ENCODE assay signal across 12 mouse cellular contexts in genomic region chr16:11343292-11343815, GRCm38 (mm10). TPM values are rescaled to one million over a fixed set of nuclear protein-coding genes. Genes with fewer than 3 reads are reported as not detected.
DNase-seq lines count a peak whose midpoint lies in the region; ATAC-seq and TF ChIP-seq lines count a peak whose summit lies in the region.
"Had no signal": no experiment of that assay in that cellular context is flagged by ENCODE, and none has a peak within 500 bp of the region (broad histone marks: within the 10 kb centered on the region; RNA-seq: fewer than 3 reads in every experiment).

No protein-coding gene starts in this region.

- H3K4me3 ChIP-seq in left cerebral cortex, adult 2 months: no peak overlapping the region
- no peak overlapping the region for H3K4me3 ChIP-seq in heart, adult 2 months
- no peak overlapping the region for H3K4me3 ChIP-seq in liver, embryonic 14.5 days (ENCODE audit: insufficient read depth in 1 of 2, low read depth in 2 of 2, low read length in 2 of 2)
- no peak overlapping the region for H3K4me3 ChIP-seq in forebrain, embryonic 12.5 days (replicated peaks)

- 36% methylated on average over 4 of the region's 4 CpGs for WGBS in heart, adult 2 months
- WGBS in liver, embryonic 14.5 days (ENCODE audit: insufficient replicate concordance): 40% methylated on average over 4 of the region's 4 CpGs
- WGBS in forebrain, embryonic 12.5 days: 89% methylated on average over 4 of the region's 4 CpGs

- no peaks in the 10 kb centered on the region for H3K27me3 ChIP-seq in heart, adult 2 months (ENCODE audit: control insufficient read depth, insufficient read depth, low read length)
- H3K27me3 ChIP-seq in liver, embryonic 14.5 days (ENCODE audit: control insufficient read depth, insufficient read depth, low read length): no peaks in the 10 kb centered on the region
- H3K27me3 ChIP-seq in forebrain, embryonic 12.5 days: no peaks in the 10 kb centered on the region

- H3K36me3 ChIP-seq in heart, adult 2 months (ENCODE audit: control insufficient read depth, insufficient read depth, low read length): no peaks in the 10 kb centered on the region
- no peaks in the 10 kb centered on the region for H3K36me3 ChIP-seq in liver, embryonic 14.5 days (replicated peaks; ENCODE audit: control insufficient read depth, insufficient read depth, low read depth)
- no peaks in the 10 kb centered on the region for H3K36me3 ChIP-seq in forebrain, embryonic 12.5 days (replicated peaks)

- no peak for TF ChIP-seq EP300 in heart, adult 2 months (IDR thresholded peaks at IDR 0.05; ENCODE audit: insufficient read depth, low read depth, low read length)
- no peak for TF ChIP-seq EP300 in liver, embryonic 14.5 days (IDR thresholded peaks at IDR 0.05; ENCODE audit: low read depth)

- TF ChIP-seq CTCF in left cerebral cortex, adult 2 months (IDR thresholded peaks at IDR 0.05): no peak
- TF ChIP-seq CTCF in heart, adult 2 months (IDR thresholded peaks at IDR 0.05): no peak
- no peak for TF ChIP-seq CTCF in liver, embryonic 14.5 days (IDR thresholded peaks at IDR 0.05; ENCODE audit: low read depth)

- no peak overlapping the region for H3K27ac ChIP-seq in left cerebral cortex, adult 2 months
- H3K27ac ChIP-seq in heart, adult 2 months: peak overlapping the region; percentile 6
- H3K27ac ChIP-seq in liver, embryonic 14.5 days: no peak overlapping the region
- H3K27ac ChIP-seq in forebrain, embryonic 12.5 days: no peak overlapping the region

- H3K9me3 ChIP-seq in liver, embryonic 14.5 days (ENCODE audit: control insufficient read depth, low read length): no peaks in the 10 kb centered on the region
- H3K9me3 ChIP-seq in forebrain, embryonic 12.5 days: no peaks in the 10 kb centered on the region

- H3K4me2 ChIP-seq in liver, embryonic 14.5 days (ENCODE audit: low read depth): no peak overlapping the region
- no peak overlapping the region for H3K4me2 ChIP-seq in forebrain, embryonic 12.5 days

- H3K79me2 ChIP-seq in heart, adult 2 months (replicated peaks; ENCODE audit: control insufficient read depth, insufficient read depth, low read length): no peaks in the 10 kb centered on the region

- peaks cover 10% of the 10 kb centered on the region for H3K4me1 ChIP-seq in heart, adult 2 months (ENCODE audit: control insufficient read depth, insufficient read depth, low read length)
- peaks cover 0 to 2% of the 10 kb centered on the region in 2 experiments; a peak in 1 of 4 replicates for H3K4me1 ChIP-seq in liver, embryonic 14.5 days (replicated peaks; ENCODE audit: control insufficient read depth in 2 of 2, insufficient read depth in 2 of 2, low read length in 1 of 2)
- no peaks in the 10 kb centered on the region for H3K4me1 ChIP-seq in forebrain, embryonic 12.5 days

- peak; percentile 52 for ATAC-seq in liver, embryonic 14.5 days (ENCODE audit: insufficient read depth)
- peak; percentile 66 for ATAC-seq in neutrophil, adult 5-6 weeks (ENCODE audit: extremely low read depth, insufficient number of reproducible peaks, low FRiP score, poor library complexity, severe bottlenecking)
- ATAC-seq in frontal cortex, adult (ENCODE audit: low TSS enrichment): no peak; the same call in 1 of the 2 replicates
- no peak for ATAC-seq in forebrain, embryonic 12.5 days (ENCODE audit: low FRiP score)

- DNase-seq in left cerebral cortex, adult 9 months (ENCODE audit: low spot score in 2 of 2): peak; percentile 14 to 40
- DNase-seq in left cerebral cortex, adult 2 months (ENCODE audit: extremely low spot score in 1 of 2, low spot score in 2 of 2): no peak
- peak; percentile 30 to 52 for DNase-seq in heart, adult 2 months
- no peak for DNase-seq in liver, embryonic 14.5 days (ENCODE audit: low read depth in 3 of 3, low spot score in 3 of 3)
- DNase-seq in frontal cortex, postnatal 25 days (ENCODE audit: low spot score in 2 of 2): no peak
- DNase-seq: cerebellum, postnatal 14 days had no signal

- intact Hi-C loops in left cerebral cortex, adult 2 months (cut with DNase I): no loop called here
- intact Hi-C loops in heart, adult 2 months (cut with DNase I): no loop called here

- TF ChIP-seq POLR2A in heart, adult 2 months (IDR thresholded peaks at IDR 0.05; ENCODE audit: insufficient read depth, low read depth, low read length): no peak

- H3K9ac ChIP-seq in heart, adult 2 months (ENCODE audit: low read depth, low read length): no peak overlapping the region
- no peak overlapping the region for H3K9ac ChIP-seq in liver, embryonic 14.5 days (replicated peaks)
- H3K9ac ChIP-seq in forebrain, embryonic 12.5 days: no peak overlapping the region

RNA-seq across cellular contexts. Expression of gene Snx29, which starts 20.6 kb away (rescaled TPM):
- total RNA-seq in left cerebral cortex, adult 2 months (2021): 10 to 100 TPM; 21.1 to 22.8 TPM
- 1 to 10 TPM; 8.9 to 9.9 TPM for total RNA-seq in heart, adult 2 months (2021)
- polyA plus RNA-seq in heart, adult 2 months (2012; rRNA removed): 2.6 and 4.6 TPM in 2 replicates
- polyA plus RNA-seq in liver, embryonic 14.5 days (2012; rRNA removed): 1.8 and 1.9 TPM in 2 replicates
- polyA plus RNA-seq in liver, embryonic 14.5 days (2014; fragmentation: Nextera tagmentation; extraction: Ambion mirVana): 1.9 and 2.4 TPM in 2 replicates
- 123 and 135 TPM in 2 replicates for total RNA-seq in neutrophil, adult 5-6 weeks (2017)
- 12.8 and 16.4 TPM in 2 replicates for polyA plus RNA-seq in forebrain, embryonic 12.5 days (2016; fragmentation: Nextera tagmentation; extraction: Ambion mirVana)

RNA-seq across cellular contexts. Expression of gene Tnfrsf17, which starts 29.7 kb away (rescaled TPM):
- not detected for total RNA-seq in left cerebral cortex, adult 2 months (2021)
- not detected for total RNA-seq in heart, adult 2 months (2021)
- polyA plus RNA-seq in heart, adult 2 months (2012; rRNA removed): 0.23 and 0.41 TPM in 2 replicates
- polyA plus RNA-seq in liver, embryonic 14.5 days (2012; rRNA removed): not detected in 2 replicates
- not detected in 2 replicates for polyA plus RNA-seq in liver, embryonic 14.5 days (2014; fragmentation: Nextera tagmentation; extraction: Ambion mirVana)
- 1.5 TPM in 1 of 2 replicates, not detected in the other for total RNA-seq in neutrophil, adult 5-6 weeks (2017)
- not detected in 2 replicates for polyA plus RNA-seq in forebrain, embryonic 12.5 days (2016; fragmentation: Nextera tagmentation; extraction: Ambion mirVana)
- polyA plus RNA-seq: heart, embryonic 16.5 days; limb, embryonic 11.5 days; neural tube, embryonic 14.5 days had no signal

Comparison
In these comparisons a context has a peak if more than half of its experiments do, and no peak if none do; other contexts are left out.
1. DNase-seq: peak in left cerebral cortex, adult 9 months (2 of 2) and heart, adult 2 months (2 of 2); none in left cerebral cortex, adult 2 months (0 of 2), liver, embryonic 14.5 days (0 of 3) and frontal cortex, postnatal 25 days (0 of 2).
2. ATAC-seq: peak in liver, embryonic 14.5 days (single experiment) and neutrophil, adult 5-6 weeks (single experiment); none in frontal cortex, adult (single experiment) and forebrain, embryonic 12.5 days (single experiment).